Mouse (Mus musculus) embryo, embryonic 11 days (tissue): ENCODE measurements around the gene Sergef.
A peak's percentile ranks its signal among the peaks of the same experiment; 100 is the strongest.

Source experiments
- DNase-seq: peaks from one replicate; pipeline ENCODE4 v3.0.0-alpha.2; 2015

Gene Sergef

DNA sequence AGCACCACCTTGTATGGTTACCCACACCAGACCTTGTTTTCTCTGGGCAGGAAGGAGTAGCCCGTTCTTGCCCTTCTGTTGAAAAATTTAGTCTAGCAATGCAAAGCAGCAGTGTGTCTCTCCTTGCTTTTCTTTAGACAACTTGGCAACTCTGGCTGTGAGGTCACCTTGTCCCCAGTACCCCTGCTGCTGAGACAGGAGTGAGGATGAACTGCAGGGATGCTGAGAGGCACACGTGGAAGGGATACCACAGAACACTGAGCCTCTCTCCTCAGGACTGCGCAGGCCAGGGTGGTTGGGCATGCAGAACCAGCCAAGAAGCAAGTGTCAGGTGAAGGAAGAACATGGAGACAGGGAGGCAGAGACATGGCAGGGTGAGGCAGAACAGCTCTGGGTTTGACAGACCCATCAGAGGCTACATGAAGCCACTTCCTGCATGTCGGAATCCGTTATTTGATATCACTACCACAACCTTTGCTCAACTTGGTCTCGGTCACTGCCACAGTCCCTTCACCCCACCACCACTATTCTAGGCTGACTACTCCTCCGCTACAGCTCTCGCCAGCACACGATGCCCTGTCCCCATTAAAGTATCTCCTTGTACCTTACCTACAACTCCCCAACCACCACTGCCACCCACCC lies 103.0 kb downstream of the Sergef start:
- DNase-seq = no peak

- DNase-seq = peak; percentile 50
These were observed 104.2 kb downstream of the Sergef start for GRCm38 (mm10) chr7:46535429-46535799.

DNA sequence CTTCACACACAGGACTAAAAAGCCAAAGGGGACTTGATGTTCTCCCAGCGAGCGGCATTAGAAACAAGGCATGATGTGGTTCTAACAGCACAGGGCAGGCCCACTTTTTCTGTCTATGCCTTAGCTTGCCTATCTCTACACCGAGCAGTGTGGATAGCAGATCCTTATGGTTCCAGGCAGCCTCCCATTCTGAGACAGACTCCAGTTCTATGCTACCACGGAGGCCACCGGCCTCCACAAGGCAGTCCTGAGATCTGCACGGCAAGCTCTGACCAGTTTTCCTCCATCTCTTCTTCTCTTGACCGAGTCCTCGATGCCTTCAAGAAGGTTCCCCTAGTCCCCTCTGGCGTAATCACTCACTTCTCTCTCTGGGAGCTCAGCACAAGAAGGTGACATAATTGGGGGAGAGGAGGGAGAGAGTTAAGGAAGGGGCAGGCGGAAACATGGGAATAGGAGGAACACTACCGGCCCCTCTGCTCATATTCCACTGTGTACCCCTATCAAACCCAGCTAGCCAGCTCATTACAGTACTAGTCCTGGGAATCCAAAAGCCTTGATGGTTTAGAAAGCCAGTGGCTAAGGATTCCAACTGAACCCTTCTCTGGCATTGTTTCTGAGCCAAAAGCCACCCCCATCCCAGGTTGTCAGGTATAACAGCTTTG lies 104.7 kb downstream of the Sergef start:
- no peak for DNase-seq

DNA sequence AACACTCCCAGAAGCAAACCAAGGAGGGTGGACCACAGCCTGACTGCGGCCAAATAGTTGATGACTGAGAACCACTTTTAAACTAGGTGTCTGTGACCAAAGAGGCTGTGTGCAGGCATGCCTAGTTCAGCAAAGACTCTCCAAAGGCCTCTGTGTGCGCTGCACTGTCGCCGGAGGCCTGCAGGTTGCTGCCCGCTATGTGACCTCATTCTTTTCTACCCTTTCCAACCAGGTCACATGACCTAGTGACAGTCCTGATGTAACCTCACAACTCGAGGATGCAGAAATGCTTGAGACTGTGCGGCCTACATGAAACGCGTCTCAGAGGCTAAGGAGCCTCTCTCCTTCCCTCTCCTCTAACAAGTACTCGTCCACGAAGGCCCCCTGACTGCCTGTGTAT lies 106.1 kb downstream of the Sergef start:
- no peak for DNase-seq

GRCm38 (mm10) chr7:46531345-46531744 lies 108.3 kb downstream of the Sergef start:
- DNase-seq = no peak

- no peak for DNase-seq
These were observed 109.7 kb downstream of the Sergef start for GRCm38 (mm10) chr7:46529930-46530329.

DNA sequence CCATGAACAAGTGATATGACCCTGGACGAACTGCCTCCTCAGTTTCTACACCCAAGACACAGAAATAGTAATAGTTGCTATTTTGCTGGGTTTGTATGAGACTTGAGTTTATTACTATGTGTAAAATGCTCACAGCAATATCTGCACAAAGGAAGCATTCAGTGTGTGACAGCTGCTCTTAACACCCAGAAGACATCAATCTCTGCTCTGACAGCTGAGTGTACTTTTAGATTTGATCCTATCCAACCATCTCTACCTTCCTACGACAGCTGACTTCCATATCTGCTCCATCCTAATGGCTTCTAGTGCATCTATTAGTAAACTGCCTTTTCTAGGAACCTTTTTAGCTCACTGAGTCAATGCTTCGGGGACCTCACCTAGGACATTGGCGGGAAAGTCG lies 110.3 kb downstream of the Sergef start:
- DNase-seq = no peak

GRCm38 (mm10) chr7:46526665-46527154 lies 112.9 kb downstream of the Sergef start:
- DNase-seq = no peak

- DNase-seq = no peak
These were observed 116.4 kb downstream of the Sergef start for GRCm38 (mm10) chr7:46523215-46523614.

GRCm38 (mm10) chr7:46521794-46522193 lies 117.8 kb downstream of the Sergef start:
- no peak for DNase-seq

- DNase-seq = no peak
These were observed 120.5 kb downstream of the Sergef start for GRCm38 (mm10) chr7:46519148-46519547.

DNA sequence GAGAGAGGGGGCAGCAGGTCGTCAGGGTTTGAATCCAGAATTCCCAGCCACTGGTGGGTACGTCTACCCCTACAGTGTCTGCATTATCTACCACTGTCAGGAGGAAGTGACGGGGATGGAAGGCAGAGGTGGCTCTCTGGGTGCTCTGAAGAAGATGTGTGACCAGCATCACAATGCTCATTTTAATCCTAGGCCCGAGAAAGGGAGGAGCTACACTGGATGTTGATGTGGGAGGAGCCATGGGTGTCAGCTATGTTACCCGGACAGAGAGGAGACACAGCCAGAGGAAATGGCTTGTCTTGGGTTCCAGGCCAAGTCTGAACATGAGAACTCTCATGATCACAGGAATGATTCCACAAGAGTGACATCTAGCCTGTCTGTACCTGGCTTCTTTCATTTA lies 122.4 kb downstream of the Sergef start:
- DNase-seq = no peak

DNA sequence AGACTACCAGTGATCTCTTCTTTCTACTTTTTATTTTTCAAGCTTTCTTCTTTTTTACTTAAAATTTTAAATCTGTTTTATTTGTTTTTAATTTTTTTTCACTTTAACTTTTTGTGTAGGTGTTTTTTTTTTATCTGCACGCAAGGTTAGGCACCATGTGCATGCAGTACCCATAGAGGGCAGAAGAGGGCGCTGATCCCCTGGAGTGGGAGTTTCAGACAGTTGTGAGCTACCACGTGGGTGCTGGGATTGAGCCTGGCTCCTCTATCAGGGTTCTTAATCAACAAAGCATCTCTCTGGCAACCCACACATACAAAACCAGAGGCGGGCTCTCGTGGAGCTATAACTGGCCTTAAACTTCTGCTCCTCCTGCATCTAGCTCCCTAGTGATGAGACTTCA lies 123.6 kb downstream of the Sergef start:
- no peak for DNase-seq

DNA sequence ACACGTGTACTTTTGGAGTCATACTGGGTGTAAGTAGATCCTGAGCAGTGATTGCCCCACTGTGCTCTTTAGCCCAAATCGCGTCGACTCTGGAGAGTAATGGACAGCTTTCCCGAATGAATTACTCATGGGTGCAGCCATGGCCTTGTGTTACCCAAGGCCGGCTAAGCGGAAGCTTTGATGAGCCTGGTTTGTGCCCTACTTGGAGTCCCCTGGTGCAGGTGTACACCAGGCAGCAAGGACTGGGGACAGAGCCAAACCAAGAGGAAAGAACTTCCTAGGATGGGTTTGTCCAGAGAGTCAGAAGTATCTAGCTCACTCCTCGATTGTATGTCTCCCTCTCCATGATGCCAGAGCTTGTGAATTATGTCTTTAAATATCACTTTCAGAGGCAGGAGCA lies 124.6 kb downstream of the Sergef start:
- DNase-seq = no peak

DNA sequence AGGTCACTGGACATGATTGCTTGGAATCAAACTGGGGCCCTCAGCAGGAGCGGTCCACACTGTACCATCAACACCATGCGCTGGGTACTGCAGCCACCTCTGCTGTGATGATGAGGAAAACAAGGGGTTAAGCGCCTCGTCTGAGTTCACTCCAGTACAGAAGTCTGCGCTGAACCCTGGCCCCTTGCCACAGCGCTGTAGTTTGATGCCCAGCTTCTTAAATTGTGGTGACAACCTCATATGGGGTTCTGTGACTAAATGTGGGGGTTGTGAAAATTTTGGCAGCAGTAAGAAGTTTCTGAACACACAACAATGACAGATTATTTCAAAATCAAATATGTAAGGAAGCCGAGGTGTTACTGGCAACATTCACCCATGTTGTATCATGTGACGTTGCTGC lies 126.0 kb downstream of the Sergef start:
- no peak for DNase-seq

GRCm38 (mm10) chr7:46512792-46513191 lies 126.8 kb downstream of the Sergef start:
- no peak for DNase-seq

- DNase-seq = no peak
These were observed 128.8 kb downstream of the Sergef start for GRCm38 (mm10) chr7:46510806-46511205.

DNA sequence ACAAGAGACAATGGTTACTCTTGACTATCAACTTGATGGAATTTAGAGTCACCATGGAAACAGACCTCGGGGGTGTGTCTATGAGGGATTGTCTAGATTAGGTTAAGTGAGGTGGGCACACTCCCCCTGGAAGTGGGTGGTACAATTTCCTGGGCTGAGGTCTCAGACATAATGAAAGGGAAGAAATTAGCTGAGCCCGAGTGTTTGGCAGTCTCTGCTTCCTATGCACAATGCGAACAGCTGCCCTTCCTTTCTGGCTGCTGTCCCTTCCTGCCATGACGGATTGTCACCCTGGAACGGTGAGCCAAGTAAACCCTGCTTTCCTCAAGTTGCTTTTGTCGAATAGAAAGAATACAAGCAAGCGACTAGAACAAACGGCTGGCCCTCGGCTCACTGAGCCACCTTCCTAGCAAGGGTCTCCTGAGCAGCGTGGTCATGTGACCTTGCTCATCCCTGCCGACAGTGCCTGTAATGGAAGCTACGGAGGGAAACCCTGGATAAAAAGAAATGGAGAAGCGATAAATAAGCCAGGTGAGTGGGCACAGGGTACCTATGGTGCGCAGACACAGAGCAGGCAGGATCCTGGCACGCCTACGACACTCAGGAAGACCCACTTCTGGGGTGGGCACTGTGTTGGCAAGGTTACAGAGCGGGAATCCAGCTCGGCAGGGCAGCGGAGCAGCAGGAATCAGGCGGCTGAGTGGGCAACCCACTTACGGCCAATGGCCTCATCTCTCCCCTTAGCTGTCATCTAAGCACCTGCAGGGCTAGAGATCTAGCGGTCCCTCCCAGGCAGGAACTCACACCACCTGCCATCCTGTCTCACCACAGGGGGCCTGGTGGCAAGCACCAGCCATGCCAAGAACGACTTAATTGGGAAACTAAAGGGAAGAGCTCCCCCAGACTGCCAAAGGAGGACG lies 130.0 kb downstream of the Sergef start:
- peak; percentile 58 for DNase-seq

DNA sequence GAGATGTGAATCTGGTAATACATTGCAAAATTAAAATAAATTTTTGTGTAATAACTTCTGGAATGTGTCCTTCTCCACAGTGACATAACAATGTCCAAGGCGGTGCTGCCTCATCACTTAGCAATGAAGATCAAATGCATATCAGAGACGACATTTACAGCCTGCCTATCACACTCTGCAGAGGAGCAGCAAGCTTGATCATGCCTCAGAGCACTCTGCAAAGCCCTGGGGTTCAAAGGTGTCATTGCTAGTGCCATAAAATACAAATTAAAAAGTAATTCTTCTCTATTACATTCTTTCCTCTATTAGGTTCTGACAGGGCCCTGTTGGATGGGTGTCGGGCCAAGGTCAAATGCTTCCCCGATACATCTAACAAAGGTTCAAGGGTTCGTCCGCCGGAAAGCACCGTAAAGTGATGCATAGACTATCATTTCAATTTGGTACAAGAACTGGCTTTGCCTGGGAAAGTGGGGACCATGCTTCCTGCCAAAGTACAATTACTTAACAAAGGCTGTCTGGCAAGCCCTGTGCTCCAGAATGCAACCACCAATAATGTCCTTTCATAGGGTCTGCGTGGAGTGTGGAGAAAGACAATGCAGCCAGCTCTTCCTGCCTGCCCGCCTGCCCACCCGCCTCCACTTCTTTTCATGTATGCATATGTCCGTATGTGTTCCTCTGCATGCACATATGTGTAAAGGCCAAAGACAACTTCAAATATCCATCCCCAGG lies 130.9 kb downstream of the Sergef start:
- peak; percentile 37 for DNase-seq

- no peak for DNase-seq
These were observed 135.4 kb downstream of the Sergef start for GRCm38 (mm10) chr7:46504157-46504556.

DNA sequence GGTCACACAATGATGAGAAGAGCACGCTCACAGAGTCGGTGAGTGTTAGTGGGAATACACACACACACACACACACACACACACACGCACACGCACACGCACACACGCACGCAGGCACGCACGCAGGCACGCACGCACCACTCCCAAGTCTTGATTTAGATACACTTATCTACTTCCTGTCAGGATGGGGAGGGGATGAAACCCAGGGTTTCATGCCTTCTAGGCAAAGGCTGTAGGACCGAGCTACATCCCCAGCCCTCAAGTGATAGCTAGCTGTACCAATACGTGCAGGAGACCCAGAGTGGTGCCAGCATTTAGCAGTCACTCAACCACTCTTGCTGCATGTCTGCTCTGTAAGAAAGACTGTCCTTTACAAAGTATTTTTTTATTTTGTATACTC lies 137.0 kb downstream of the Sergef start:
- no peak for DNase-seq

- no peak for DNase-seq
These were observed 138.1 kb downstream of the Sergef start for GRCm38 (mm10) chr7:46501458-46501857.

GRCm38 (mm10) chr7:46499561-46499960 lies 140.0 kb downstream of the Sergef start:
- no peak for DNase-seq
